Mouse (Mus musculus): Measurements from ENCODE around the gene Carmil3. TPM values are rescaled to one million over a fixed set of nuclear protein-coding genes. Genes with fewer than 3 reads are reported as not detected.

The Carmil3 gene
- total and polyA plus RNA-seq, 3 experiments = 1.9 to 6.0 (median 2.3) TPM

GRCm38 (mm10) chr14:55497449-55497821 lies 7.0 kb downstream of the Carmil3 start:
- Histone ChIP-seq H3K4me2 (ENCODE audit: insufficient read depth, low read depth, poor library complexity, severe bottlenecking) (0 out of 2 replicates have a peak overlapping the region, but pooled peaks have one; percentile 7), H3K9me3 (replicated peaks; ENCODE audit: low read length) (no peaks in the 10 kb centered on the region), H3K79me2 (replicated peaks; ENCODE audit: control insufficient read depth, extremely low read depth, insufficient read depth, poor library complexity, severe bottlenecking) (no peaks in the 10 kb centered on the region), H3K27ac (ENCODE audit: insufficient read depth, low read depth) (no peak overlapping the region), H3K4me3 (replicated peaks in 1 of 3; ENCODE audit: low read depth in 2 of 3, low read length in 2 of 3, poor library complexity in 1 of 3) (no peak overlapping the region), H3K27me3 (replicated peaks) (no peaks in the 10 kb centered on the region), H3K9ac (ENCODE audit: insufficient read depth, low read depth) (no peak overlapping the region; the same call in 1 of the 2 replicates), H3K36me3 (replicated peaks in 1 of 2; ENCODE audit: control insufficient read depth in 1 of 2, insufficient read depth in 1 of 2, low read length in 1 of 2) (peaks cover 0 to 78% of the 10 kb centered on the region in 2 experiments), H3K4me1 (ENCODE audit: control insufficient read depth in 1 of 2, insufficient read depth in 2 of 2) (peaks cover 17 to 37% of the 10 kb centered on the region in 2 experiments)
- peak; percentile 85 for DNase-seq (ENCODE audit: extremely low read depth)
- dilution Hi-C loops (cut with MboI; ENCODE audit: extremely low pct_ligation_motif_present, extremely low pct_unique_long_range_greater_than_20kb, low sequenced_read_pairs) (no loop called here), in situ Hi-C loops (cut with MboI; ENCODE audit: low pct_ligation_motif_present, low pct_unique_long_range_greater_than_20kb, low sequenced_read_pairs) (no loop called here)
- TF ChIP-seq UBTF (IDR thresholded peaks at IDR 0.05; ENCODE audit: low read depth, low read length) = 0 out of 2 replicates have a peak, but pooled peaks have one; percentile 40
- no peak for TF ChIP-seq NRF1 (IDR thresholded peaks at IDR 0.05; ENCODE audit: low read depth, low read length)
- TF ChIP-seq SIN3A (IDR thresholded peaks at IDR 0.05; ENCODE audit: low read length) = 0 out of 2 replicates have a peak, but pooled peaks have one; percentile 32
- TF ChIP-seq CHD2 (IDR thresholded peaks at IDR 0.05; ENCODE audit: low read length) = no peak
- TF ChIP-seq SMC3 (IDR thresholded peaks at IDR 0.05; ENCODE audit: low read depth, low read length) = peak; percentile 98
- peak; percentile 95 to 98 for TF ChIP-seq CTCF (conservative IDR thresholded peaks at IDR 0.05 in 1 of 2, IDR thresholded peaks at IDR 0.05 in 1 of 2; ENCODE audit: low read depth in 2 of 2, low read length in 2 of 2)
- TF ChIP-seq MEF2A (IDR thresholded peaks at IDR 0.05; ENCODE audit: borderline replicate concordance, low read depth, low read length) = 0 out of 2 replicates have a peak, but pooled peaks have one; percentile 10
- peak; percentile 38; the same call in 1 of the 2 replicates for TF ChIP-seq IRF4 (IDR thresholded peaks at IDR 0.05; ENCODE audit: low read depth, low read length)
- peak; percentile 95 for TF ChIP-seq RAD21 (IDR thresholded peaks at IDR 0.05; ENCODE audit: low read depth, low read length)
- TF ChIP-seq ZC3H11A (IDR thresholded peaks at IDR 0.05; ENCODE audit: low read depth, low read length) = peak; percentile 68

GRCm38 (mm10) chr14:55505612-55506011 lies 15.2 kb downstream of the Carmil3 start:
- peak; percentile 91 for TF ChIP-seq ZNF384 (IDR thresholded peaks at IDR 0.05; ENCODE audit: low read depth, low read length)
- TF ChIP-seq TCF12 (IDR thresholded peaks at IDR 0.05; ENCODE audit: low read depth, low read length) = no peak
- H3K79me2 ChIP-seq (replicated peaks; ENCODE audit: control insufficient read depth, extremely low read depth, insufficient read depth, poor library complexity, severe bottlenecking) = no peaks in the 10 kb centered on the region
- no peak overlapping the region for H3K27ac ChIP-seq (ENCODE audit: insufficient read depth, low read depth)
- no peak overlapping the region for H3K4me3 ChIP-seq (replicated peaks in 1 of 3; ENCODE audit: low read depth in 2 of 3, low read length in 2 of 3, poor library complexity in 1 of 3)
- dilution Hi-C loops (cut with MboI; ENCODE audit: extremely low pct_ligation_motif_present, extremely low pct_unique_long_range_greater_than_20kb, low sequenced_read_pairs) (no loop called here), in situ Hi-C loops (cut with MboI; ENCODE audit: low pct_ligation_motif_present, low pct_unique_long_range_greater_than_20kb, low sequenced_read_pairs) (no loop called here)
- H3K4me1 ChIP-seq (ENCODE audit: control insufficient read depth in 1 of 2, insufficient read depth in 2 of 2) = peaks cover 11 to 52% of the 10 kb centered on the region in 2 experiments
- peaks cover 0 to 27% of the 10 kb centered on the region in 2 experiments for H3K36me3 ChIP-seq (replicated peaks in 1 of 2; ENCODE audit: control insufficient read depth in 1 of 2, insufficient read depth in 1 of 2, low read length in 1 of 2)
- H3K4me2 ChIP-seq (ENCODE audit: insufficient read depth, low read depth, poor library complexity, severe bottlenecking) = no peak overlapping the region
- DNase-seq (ENCODE audit: extremely low read depth) = no peak
- no peaks in the 10 kb centered on the region for H3K27me3 ChIP-seq (replicated peaks)
- H3K9me3 ChIP-seq (replicated peaks; ENCODE audit: low read length) = no peaks in the 10 kb centered on the region
- H3K9ac ChIP-seq (ENCODE audit: insufficient read depth, low read depth) = no peak overlapping the region

GRCm38 (mm10) chr14:55507801-55508200 lies 17.4 kb downstream of the Carmil3 start:
- Histone ChIP-seq H3K27ac (ENCODE audit: insufficient read depth, low read depth) (no peak overlapping the region), H3K79me2 (replicated peaks; ENCODE audit: control insufficient read depth, extremely low read depth, insufficient read depth, poor library complexity, severe bottlenecking) (no peaks in the 10 kb centered on the region), H3K36me3 (replicated peaks in 1 of 2; ENCODE audit: control insufficient read depth in 1 of 2, insufficient read depth in 1 of 2, low read length in 1 of 2) (peaks cover 0 to 9% of the 10 kb centered on the region in 2 experiments), H3K9me3 (replicated peaks; ENCODE audit: low read length) (no peaks in the 10 kb centered on the region), H3K4me3 (replicated peaks in 1 of 3; ENCODE audit: low read depth in 2 of 3, low read length in 2 of 3, poor library complexity in 1 of 3) (no peak overlapping the region), H3K4me2 (ENCODE audit: insufficient read depth, low read depth, poor library complexity, severe bottlenecking) (no peak overlapping the region), H3K9ac (ENCODE audit: insufficient read depth, low read depth) (no peak overlapping the region), H3K4me1 (ENCODE audit: control insufficient read depth in 1 of 2, insufficient read depth in 2 of 2) (peaks cover 11 to 52% of the 10 kb centered on the region in 2 experiments), H3K27me3 (replicated peaks) (peaks cover 12% of the 10 kb centered on the region)
- in situ Hi-C loops (cut with MboI; ENCODE audit: low pct_ligation_motif_present, low pct_unique_long_range_greater_than_20kb, low sequenced_read_pairs) = no loop called here
- dilution Hi-C loops (cut with MboI; ENCODE audit: extremely low pct_ligation_motif_present, extremely low pct_unique_long_range_greater_than_20kb, low sequenced_read_pairs) = no loop called here
- TF ChIP-seq JUND (conservative IDR thresholded peaks at IDR 0.05; ENCODE audit: low read depth, low read length) = no peak
- TF ChIP-seq MXI1 (IDR thresholded peaks at IDR 0.05; ENCODE audit: low read depth, low read length) = no peak
- no peak for TF ChIP-seq MEF2A (IDR thresholded peaks at IDR 0.05; ENCODE audit: borderline replicate concordance, low read depth, low read length)
- no peak for TF ChIP-seq NELFE (IDR thresholded peaks at IDR 0.05; ENCODE audit: low read depth, low read length)
- no peak for TF ChIP-seq HCFC1 (IDR thresholded peaks at IDR 0.05; ENCODE audit: low read depth, low read length)
- no peak for TF ChIP-seq MAFK (IDR thresholded peaks at IDR 0.05; ENCODE audit: insufficient replicate concordance, low read length)
- no peak for TF ChIP-seq TCF12 (IDR thresholded peaks at IDR 0.05; ENCODE audit: low read depth, low read length)
- no peak for TF ChIP-seq GABPA (IDR thresholded peaks at IDR 0.05; ENCODE audit: insufficient replicate concordance, low read depth, low read length)
- TF ChIP-seq POLR2AphosphoS2 (IDR thresholded peaks at IDR 0.05; ENCODE audit: low read depth, low read length) = no peak
- no peak for TF ChIP-seq RCOR1 (conservative IDR thresholded peaks at IDR 0.05; ENCODE audit: low read depth, low read length)
- TF ChIP-seq PAX5 (IDR thresholded peaks at IDR 0.05; ENCODE audit: low read length) = no peak
- TF ChIP-seq MAX (IDR thresholded peaks at IDR 0.05; ENCODE audit: low read length) = no peak
- no peak for TF ChIP-seq NRF1 (IDR thresholded peaks at IDR 0.05; ENCODE audit: low read depth, low read length)
- TF ChIP-seq ELF1 (IDR thresholded peaks at IDR 0.05; ENCODE audit: low read depth, low read length) = no peak
- no peak for TF ChIP-seq RAD21 (IDR thresholded peaks at IDR 0.05; ENCODE audit: low read depth, low read length)
- no peak for TF ChIP-seq TBP (conservative IDR thresholded peaks at IDR 0.05; ENCODE audit: low read depth, low read length)
- no peak for TF ChIP-seq E2F4 (IDR thresholded peaks at IDR 0.05; ENCODE audit: insufficient replicate concordance, low read depth, low read length)
- DNase-seq (ENCODE audit: extremely low read depth) = no peak

Data from CH12.LX (cell line).